Mouse (Mus musculus): ENCODE data around the gene Itpr1. TPM values are rescaled to one million over a fixed set of nuclear protein-coding genes. Genes with fewer than 3 reads are reported as not detected.

Gene Itpr1
- polyA plus RNA-seq, 1 experiment from 2014 or later, result 10.0 TPM

DNA sequence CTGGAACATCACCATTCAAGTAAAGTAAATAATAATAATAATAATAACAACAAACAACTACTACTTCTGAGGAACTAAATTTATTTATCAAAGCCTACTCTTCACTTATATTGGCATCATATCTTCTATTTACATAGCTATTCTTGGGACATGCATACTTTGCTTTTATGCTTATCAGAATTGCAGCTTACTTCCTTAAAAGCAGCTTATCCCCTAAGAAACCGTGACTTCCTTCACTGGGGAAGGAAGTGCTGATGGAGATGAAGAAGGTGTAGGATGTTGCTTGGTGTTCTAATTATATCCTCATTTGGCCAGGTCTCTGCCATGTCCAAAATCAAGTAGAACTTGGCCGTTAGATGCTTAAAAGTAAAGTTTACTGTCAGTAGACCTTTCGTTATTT, 215.5 kb downstream of the Itpr1 start:
- WGBS, result 88% methylated on average over 3 of the region's 3 CpGs
- no peak for DNase-seq (ENCODE audit: low spot score)
- no peak overlapping the region for H3K27ac ChIP-seq (replicated peaks)
- H3K9me3 ChIP-seq, result no peaks in the 10 kb centered on the region
- peaks cover 18% of the 10 kb centered on the region for H3K4me1 ChIP-seq
- H3K4me3 ChIP-seq, result no peak overlapping the region
- H3K36me3 ChIP-seq (replicated peaks), result peaks cover 4% of the 10 kb centered on the region; the same call in 1 of the 2 replicates
- H3K27me3 ChIP-seq (replicated peaks; ENCODE audit: low read depth, poor library complexity, severe bottlenecking), result no peaks in the 10 kb centered on the region

- Histone ChIP-seq H3K4me1 (peaks cover 19% of the 10 kb centered on the region), H3K36me3 (replicated peaks) (peaks cover 4% of the 10 kb centered on the region; the same call in 1 of the 2 replicates), H3K27ac (replicated peaks) (no peak overlapping the region), H3K27me3 (replicated peaks; ENCODE audit: low read depth, poor library complexity, severe bottlenecking) (no peaks in the 10 kb centered on the region), H3K9me3 (no peaks in the 10 kb centered on the region), H3K4me3 (no peak overlapping the region)
- 92% methylated on average over 8 of the region's 8 CpGs for WGBS
- no peak for DNase-seq (ENCODE audit: low spot score)
Observed at GRCm38 (mm10) chr6:108429950-108430349, 217.1 kb downstream of the Itpr1 start.

GRCm38 (mm10) chr6:108431193-108431592, 218.3 kb downstream of the Itpr1 start:
- peaks cover 4% of the 10 kb centered on the region; the same call in 1 of the 2 replicates for H3K36me3 ChIP-seq (replicated peaks)
- peaks cover 21% of the 10 kb centered on the region for H3K4me1 ChIP-seq
- no peak overlapping the region for H3K27ac ChIP-seq (replicated peaks)
- WGBS, result 88% methylated on average over 8 of the region's 8 CpGs
- no peaks in the 10 kb centered on the region for H3K27me3 ChIP-seq (replicated peaks; ENCODE audit: low read depth, poor library complexity, severe bottlenecking)
- no peaks in the 10 kb centered on the region for H3K9me3 ChIP-seq
- DNase-seq (ENCODE audit: low spot score), result no peak
- no peak overlapping the region for H3K4me3 ChIP-seq

- DNase-seq (ENCODE audit: low spot score), result no peak
- H3K27me3 ChIP-seq (replicated peaks; ENCODE audit: low read depth, poor library complexity, severe bottlenecking), result no peaks in the 10 kb centered on the region
- no peak overlapping the region for H3K4me3 ChIP-seq
- H3K4me1 ChIP-seq, result peaks cover 30% of the 10 kb centered on the region
- H3K36me3 ChIP-seq (replicated peaks), result peaks cover 4% of the 10 kb centered on the region; the same call in 1 of the 2 replicates
- no peak overlapping the region for H3K27ac ChIP-seq (replicated peaks)
- 86% methylated on average over 4 of the region's 4 CpGs for WGBS
- no peaks in the 10 kb centered on the region for H3K9me3 ChIP-seq
Observed at GRCm38 (mm10) chr6:108432836-108433235, 219.9 kb downstream of the Itpr1 start.

- Histone ChIP-seq H3K4me1 (peaks cover 30% of the 10 kb centered on the region), H3K4me3 (no peak overlapping the region), H3K9me3 (no peaks in the 10 kb centered on the region), H3K27ac (replicated peaks) (no peak overlapping the region), H3K27me3 (replicated peaks; ENCODE audit: low read depth, poor library complexity, severe bottlenecking) (no peaks in the 10 kb centered on the region), H3K36me3 (replicated peaks) (peaks cover 11% of the 10 kb centered on the region)
- 80% methylated on average over 6 of the region's 6 CpGs for WGBS
- DNase-seq (ENCODE audit: low spot score), result no peak
Observed at GRCm38 (mm10) chr6:108434816-108435215, 221.9 kb downstream of the Itpr1 start.

- Histone ChIP-seq H3K27me3 (replicated peaks; ENCODE audit: low read depth, poor library complexity, severe bottlenecking) (no peaks in the 10 kb centered on the region), H3K4me3 (no peak overlapping the region), H3K9me3 (no peaks in the 10 kb centered on the region), H3K36me3 (replicated peaks) (peaks cover 17% of the 10 kb centered on the region), H3K4me1 (peaks cover 30% of the 10 kb centered on the region), H3K27ac (replicated peaks) (no peak overlapping the region)
- DNase-seq (ENCODE audit: low spot score), result peak; percentile 36
- WGBS, result 60% methylated on average over 6 of the region's 6 CpGs
Observed at GRCm38 (mm10) chr6:108435467-108435866, 222.6 kb downstream of the Itpr1 start.

DNA sequence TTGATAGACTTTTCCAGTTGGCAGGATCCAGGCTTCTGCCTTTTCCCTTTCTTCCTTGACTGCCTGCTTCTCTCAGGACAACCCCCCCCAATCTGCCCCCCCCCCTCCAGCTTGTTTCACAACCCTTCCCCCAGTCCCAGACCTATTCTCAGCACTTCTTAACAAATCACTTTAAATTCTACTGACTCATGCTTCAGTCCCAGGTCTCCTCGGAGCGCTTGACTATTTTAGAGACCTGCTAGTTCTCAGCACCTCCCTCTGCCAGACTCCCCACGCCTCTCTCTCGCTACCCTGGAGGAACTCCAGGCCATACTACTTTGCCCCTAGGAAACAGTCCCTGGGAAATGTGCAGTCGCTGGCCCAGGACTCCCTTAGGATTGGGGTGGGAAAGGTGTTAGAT, 223.7 kb downstream of the Itpr1 start:
- 57% methylated on average over 5 of the region's 5 CpGs for WGBS
- H3K9me3 ChIP-seq, result no peaks in the 10 kb centered on the region
- no peak for DNase-seq (ENCODE audit: low spot score)
- no peak overlapping the region for H3K4me3 ChIP-seq
- no peaks in the 10 kb centered on the region for H3K27me3 ChIP-seq (replicated peaks; ENCODE audit: low read depth, poor library complexity, severe bottlenecking)
- peaks cover 25% of the 10 kb centered on the region for H3K36me3 ChIP-seq (replicated peaks)
- H3K27ac ChIP-seq (replicated peaks), result no peak overlapping the region
- H3K4me1 ChIP-seq, result peaks cover 30% of the 10 kb centered on the region

DNA sequence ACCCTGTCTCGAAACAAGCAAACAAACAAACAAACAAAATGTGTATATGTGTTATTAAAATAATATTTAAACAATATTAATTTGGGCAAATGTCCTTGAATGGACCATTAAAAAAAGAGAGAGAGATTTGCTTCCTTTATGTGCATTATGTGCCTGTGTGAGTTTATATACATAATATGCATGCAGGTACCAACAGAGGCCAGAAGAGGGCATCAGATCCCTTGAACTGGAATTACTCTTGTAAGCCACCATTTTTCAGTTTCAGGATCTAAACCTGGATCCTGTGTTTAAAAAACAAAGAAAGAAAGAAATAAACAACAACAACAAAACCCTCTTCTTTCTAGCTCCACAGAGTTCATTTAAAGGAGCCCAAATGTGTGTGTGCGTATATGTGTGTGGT, 228.4 kb downstream of the Itpr1 start:
- WGBS, result 95% methylated on average over 2 of the region's 2 CpGs
- no peak overlapping the region for H3K27ac ChIP-seq (replicated peaks)
- peaks cover 39% of the 10 kb centered on the region for H3K36me3 ChIP-seq (replicated peaks)
- DNase-seq (ENCODE audit: low spot score), result no peak
- H3K27me3 ChIP-seq (replicated peaks; ENCODE audit: low read depth, poor library complexity, severe bottlenecking), result no peaks in the 10 kb centered on the region
- H3K9me3 ChIP-seq, result no peaks in the 10 kb centered on the region
- no peak overlapping the region for H3K4me3 ChIP-seq
- H3K4me1 ChIP-seq, result peaks cover 13% of the 10 kb centered on the region

DNA sequence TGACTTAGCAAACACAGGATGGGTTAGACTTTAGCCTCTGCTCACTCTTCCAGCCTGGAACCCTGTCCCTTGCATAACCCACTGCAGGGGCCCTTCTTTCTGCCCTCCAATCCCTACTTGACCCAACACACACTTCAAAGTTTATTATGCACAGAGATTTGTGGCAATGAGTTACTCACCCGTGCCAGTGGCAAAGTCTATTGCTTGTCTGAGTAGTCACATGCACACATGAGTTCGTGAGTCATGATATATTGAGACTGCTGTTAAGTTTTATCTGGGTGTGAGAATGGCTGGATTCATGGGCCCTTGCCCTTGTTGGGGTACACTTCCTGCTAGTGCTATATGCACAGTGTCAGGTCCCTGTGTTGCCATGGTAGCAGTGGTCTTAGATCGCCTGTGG, 229.4 kb downstream of the Itpr1 start:
- no peak overlapping the region for H3K27ac ChIP-seq (replicated peaks)
- peaks cover 40% of the 10 kb centered on the region for H3K36me3 ChIP-seq (replicated peaks)
- 88% methylated on average over 3 of the region's 3 CpGs for WGBS
- H3K4me3 ChIP-seq, result no peak overlapping the region
- H3K9me3 ChIP-seq, result no peaks in the 10 kb centered on the region
- no peaks in the 10 kb centered on the region for H3K27me3 ChIP-seq (replicated peaks; ENCODE audit: low read depth, poor library complexity, severe bottlenecking)
- H3K4me1 ChIP-seq, result peaks cover 5% of the 10 kb centered on the region
- no peak for DNase-seq (ENCODE audit: low spot score)

GRCm38 (mm10) chr6:108444435-108444834, 231.5 kb downstream of the Itpr1 start:
- whole genome bisulfite sequencing, result 87% methylated on average over 7 of the region's 7 CpGs

DNA sequence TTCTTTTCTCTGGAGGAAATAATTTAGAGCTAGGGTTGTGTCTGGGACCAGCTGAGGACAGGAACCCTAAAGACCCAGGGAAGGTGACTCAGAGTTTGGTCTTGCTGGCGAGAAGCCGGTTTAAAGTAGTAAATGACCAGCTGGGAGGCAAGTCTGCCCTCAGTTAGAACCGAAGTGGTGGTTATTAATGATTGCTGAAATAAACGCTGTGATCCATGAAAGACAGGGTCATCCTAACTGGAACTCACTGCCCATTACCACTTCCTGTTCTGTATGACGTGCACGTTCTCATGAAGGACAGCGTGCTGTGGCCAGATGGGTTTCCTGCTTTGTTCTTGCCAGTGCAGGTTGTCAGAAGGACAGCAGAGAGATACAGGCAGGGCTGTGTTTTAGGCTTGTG, 232.1 kb downstream of the Itpr1 start:
- H3K4me3 ChIP-seq, result no peak overlapping the region
- 0 out of 2 replicates have a peak, but pooled peaks cover 2% of the 10 kb centered on the region for H3K4me1 ChIP-seq
- no peak for DNase-seq (ENCODE audit: low spot score)
- H3K27ac ChIP-seq (replicated peaks), result no peak overlapping the region
- no peaks in the 10 kb centered on the region for H3K27me3 ChIP-seq (replicated peaks; ENCODE audit: low read depth, poor library complexity, severe bottlenecking)
- peaks cover 31% of the 10 kb centered on the region for H3K36me3 ChIP-seq (replicated peaks)
- 82% methylated on average over 7 of the region's 7 CpGs for WGBS
- no peaks in the 10 kb centered on the region for H3K9me3 ChIP-seq

More at GRCm38 (mm10) chr6:108444435-108444834, 231.5 kb downstream of the Itpr1 start:
- H3K27ac ChIP-seq (replicated peaks), result no peak overlapping the region
- H3K4me1 ChIP-seq, result 0 out of 2 replicates have a peak, but pooled peaks cover 2% of the 10 kb centered on the region
- H3K36me3 ChIP-seq (replicated peaks), result peaks cover 37% of the 10 kb centered on the region
- no peaks in the 10 kb centered on the region for H3K27me3 ChIP-seq (replicated peaks; ENCODE audit: low read depth, poor library complexity, severe bottlenecking)
- DNase-seq (ENCODE audit: low spot score), result no peak
- no peaks in the 10 kb centered on the region for H3K9me3 ChIP-seq
- no peak overlapping the region for H3K4me3 ChIP-seq

GRCm38 (mm10) chr6:108446766-108447165, 233.9 kb downstream of the Itpr1 start:
- H3K9me3 ChIP-seq, result no peaks in the 10 kb centered on the region
- no peaks in the 10 kb centered on the region for H3K27me3 ChIP-seq (replicated peaks; ENCODE audit: low read depth, poor library complexity, severe bottlenecking)
- no peak overlapping the region for H3K4me3 ChIP-seq
- H3K4me1 ChIP-seq, result 0 out of 2 replicates have a peak, but pooled peaks cover 2% of the 10 kb centered on the region
- WGBS, result 78% methylated on average over 1 of the region's 1 CpGs
- DNase-seq (ENCODE audit: low spot score), result no peak
- peaks cover 13% of the 10 kb centered on the region for H3K36me3 ChIP-seq (replicated peaks)
- no peak overlapping the region for H3K27ac ChIP-seq (replicated peaks)

- WGBS, result 85% methylated on average over 8 of the region's 8 CpGs
- H3K27me3 ChIP-seq (replicated peaks; ENCODE audit: low read depth, poor library complexity, severe bottlenecking), result no peaks in the 10 kb centered on the region
- H3K4me3 ChIP-seq, result no peak overlapping the region
- H3K27ac ChIP-seq (replicated peaks), result no peak overlapping the region
- H3K9me3 ChIP-seq, result no peaks in the 10 kb centered on the region
- no peak for DNase-seq (ENCODE audit: low spot score)
- peaks cover 8% of the 10 kb centered on the region for H3K36me3 ChIP-seq (replicated peaks)
- H3K4me1 ChIP-seq, result 0 out of 2 replicates have a peak, but pooled peaks cover 2% of the 10 kb centered on the region
Observed at GRCm38 (mm10) chr6:108447179-108447845, 234.4 kb downstream of the Itpr1 start.

Measured in embryonic facial prominence, embryonic 10.5 days (tissue).